Mouse (Mus musculus): ENCODE measurements at regions not wholly inside any gene's neighbourhood (a gene's known extent, or its start where the extent isn't known, plus 50 kb on each side); places are given as distances from the start of the nearest gene placed in this dataset.

DNA sequence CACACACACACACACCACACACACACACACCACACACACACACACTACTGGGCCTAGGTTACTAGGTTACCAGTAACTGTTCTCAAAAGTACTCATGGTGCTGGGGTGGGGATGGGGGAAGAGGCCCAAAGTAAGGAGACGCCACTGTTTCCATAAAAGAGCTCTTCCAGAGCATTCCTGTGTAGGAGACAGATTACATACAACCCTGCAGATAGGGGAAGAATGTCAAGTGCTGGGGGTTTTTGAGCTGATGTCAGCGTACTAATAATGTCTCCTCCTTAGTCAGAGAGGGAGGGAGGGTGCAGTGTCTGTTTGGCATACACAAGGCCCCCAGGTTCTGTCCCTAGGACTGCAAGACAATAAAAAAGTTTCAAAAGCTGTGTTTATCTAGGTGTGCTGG, 334.4 kb downstream of the Tox3 start:
- Histone ChIP-seq H3K4me1 (ENCODE audit: control insufficient read depth in 1 of 2, insufficient read depth in 2 of 2) (peaks cover 0 to 34% of the 10 kb centered on the region in 2 experiments; a peak in 2 of 4 replicates), H3K79me2 (replicated peaks; ENCODE audit: control insufficient read depth, extremely low read depth, insufficient read depth, poor library complexity, severe bottlenecking) (no peaks in the 10 kb centered on the region), H3K36me3 (replicated peaks in 1 of 2; ENCODE audit: control insufficient read depth in 1 of 2, insufficient read depth in 1 of 2, low read length in 1 of 2) (no peaks in the 10 kb centered on the region), H3K4me2 (ENCODE audit: insufficient read depth, low read depth, poor library complexity, severe bottlenecking) (no peak overlapping the region), H3K27me3 (replicated peaks) (no peaks in the 10 kb centered on the region), H3K27ac (ENCODE audit: insufficient read depth, low read depth) (no peak overlapping the region), H3K9me3 (replicated peaks; ENCODE audit: low read length) (no peaks in the 10 kb centered on the region), H3K9ac (ENCODE audit: insufficient read depth, low read depth) (no peak overlapping the region), H3K4me3 (replicated peaks in 1 of 3; ENCODE audit: low read depth in 2 of 3, low read length in 2 of 3, poor library complexity in 1 of 3) (no peak overlapping the region)
- in situ Hi-C loops (cut with MboI; ENCODE audit: low pct_ligation_motif_present, low pct_unique_long_range_greater_than_20kb, low sequenced_read_pairs) = loop anchor here (25.0 kb wide), 2 partner anchors 449 to 774 kb away; no protein-coding TSS in a partner anchor
- TF ChIP-seq ZKSCAN1 (IDR thresholded peaks at IDR 0.05; ENCODE audit: borderline replicate concordance, low read depth, low read length) (no peak), NRF1 (IDR thresholded peaks at IDR 0.05; ENCODE audit: low read depth, low read length) (no peak), MAZ (IDR thresholded peaks at IDR 0.05; ENCODE audit: low read depth, low read length) (no peak), USF2 (conservative IDR thresholded peaks at IDR 0.05; ENCODE audit: low read depth, low read length) (no peak), ELF1 (IDR thresholded peaks at IDR 0.05; ENCODE audit: low read depth, low read length) (no peak), RCOR1 (conservative IDR thresholded peaks at IDR 0.05; ENCODE audit: low read depth, low read length) (no peak), CTCF (conservative IDR thresholded peaks at IDR 0.05 in 1 of 2, IDR thresholded peaks at IDR 0.05 in 1 of 2; ENCODE audit: low read depth in 2 of 2, low read length in 2 of 2) (no peak), IRF4 (IDR thresholded peaks at IDR 0.05; ENCODE audit: low read depth, low read length) (no peak)
- peak; percentile 43 for DNase-seq (ENCODE audit: extremely low read depth)
- dilution Hi-C loops (cut with MboI; ENCODE audit: extremely low pct_ligation_motif_present, extremely low pct_unique_long_range_greater_than_20kb, low sequenced_read_pairs) = no loop called here

- in situ Hi-C loops (cut with MboI; ENCODE audit: low pct_ligation_motif_present, low pct_unique_long_range_greater_than_20kb, low sequenced_read_pairs) (loop anchor here (25.0 kb wide), 2 partner anchors 450 to 775 kb away; no protein-coding TSS in a partner anchor), dilution Hi-C loops (cut with MboI; ENCODE audit: extremely low pct_ligation_motif_present, extremely low pct_unique_long_range_greater_than_20kb, low sequenced_read_pairs) (no loop called here)
- Histone ChIP-seq H3K4me3 (replicated peaks in 1 of 3; ENCODE audit: low read depth in 2 of 3, low read length in 2 of 3, poor library complexity in 1 of 3) (no peak overlapping the region), H3K27me3 (replicated peaks) (no peaks in the 10 kb centered on the region), H3K4me1 (ENCODE audit: control insufficient read depth in 1 of 2, insufficient read depth in 2 of 2) (peaks cover 0 to 32% of the 10 kb centered on the region in 2 experiments; a peak in 2 of 4 replicates), H3K27ac (ENCODE audit: insufficient read depth, low read depth) (no peak overlapping the region), H3K9ac (ENCODE audit: insufficient read depth, low read depth) (no peak overlapping the region), H3K9me3 (replicated peaks; ENCODE audit: low read length) (no peaks in the 10 kb centered on the region), H3K36me3 (replicated peaks in 1 of 2; ENCODE audit: control insufficient read depth in 1 of 2, insufficient read depth in 1 of 2, low read length in 1 of 2) (no peaks in the 10 kb centered on the region), H3K79me2 (replicated peaks; ENCODE audit: control insufficient read depth, extremely low read depth, insufficient read depth, poor library complexity, severe bottlenecking) (no peaks in the 10 kb centered on the region), H3K4me2 (ENCODE audit: insufficient read depth, low read depth, poor library complexity, severe bottlenecking) (no peak overlapping the region)
- TF ChIP-seq ETS1 (conservative IDR thresholded peaks at IDR 0.05; ENCODE audit: low read depth, low read length) (no peak), SIN3A (IDR thresholded peaks at IDR 0.05; ENCODE audit: low read length) (no peak), POLR2AphosphoS2 (IDR thresholded peaks at IDR 0.05; ENCODE audit: low read depth, low read length) (no peak), CHD2 (IDR thresholded peaks at IDR 0.05; ENCODE audit: low read length) (no peak), CTCF (conservative IDR thresholded peaks at IDR 0.05 in 1 of 2, IDR thresholded peaks at IDR 0.05 in 1 of 2; ENCODE audit: low read depth in 2 of 2, low read length in 2 of 2) (no peak), JUND (conservative IDR thresholded peaks at IDR 0.05; ENCODE audit: low read depth, low read length) (no peak)
- DNase-seq (ENCODE audit: extremely low read depth) = no peak
These were observed 336.3 kb downstream of the Tox3 start for GRCm38 (mm10) chr8:90011682-90012409.
